Mouse (Mus musculus): ENCODE results near the gene Strip2. TPM values are rescaled to one million over a fixed set of nuclear protein-coding genes. Genes with fewer than 3 reads are reported as not detected.

Strip2 gene
- polyA plus RNA-seq, 1 experiment from 2014 or later, result 21.5 TPM

DNA sequence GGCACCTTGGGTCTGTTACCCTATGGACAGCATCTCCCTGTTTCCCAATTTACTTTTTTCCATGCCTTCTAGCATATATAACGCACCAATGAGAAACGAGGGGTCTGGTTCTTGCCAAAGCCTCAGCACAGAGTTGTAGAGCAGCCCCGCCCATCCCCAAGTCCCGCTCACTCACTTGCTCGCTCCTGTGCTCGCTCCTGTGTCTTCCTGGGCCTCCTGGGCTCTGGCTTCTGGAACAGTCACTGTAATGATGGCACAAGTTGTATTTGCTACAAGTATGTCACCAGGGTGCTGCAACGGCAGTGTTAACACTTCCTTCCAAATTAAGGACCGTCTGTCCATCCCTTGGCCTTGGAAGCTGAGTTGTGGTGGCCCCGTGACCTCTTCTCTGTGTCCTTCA lies 81.3 kb downstream of the Strip2 start:
- no peaks in the 10 kb centered on the region for H3K27me3 ChIP-seq (ENCODE audit: control insufficient read depth, insufficient read depth, low read length)
- no peak overlapping the region for H3K27ac ChIP-seq (ENCODE audit: low read depth, low read length)
- H3K36me3 ChIP-seq (ENCODE audit: control insufficient read depth, insufficient read depth, low read length), result no peaks in the 10 kb centered on the region
- no peaks in the 10 kb centered on the region for H3K4me1 ChIP-seq (ENCODE audit: control insufficient read depth, insufficient read depth, low read length)
- WGBS (ENCODE audit: insufficient replicate concordance), result 64% methylated on average over 9 of the region's 9 CpGs
- ATAC-seq (replicated peaks; ENCODE audit: insufficient number of reproducible peaks, low FRiP score, low TSS enrichment), result no peak
- no peaks in the 10 kb centered on the region for H3K9me3 ChIP-seq (replicated peaks; ENCODE audit: control insufficient read depth, low read length)
- H3K9ac ChIP-seq (ENCODE audit: low read depth, low read length), result no peak overlapping the region
- no peak overlapping the region for H3K4me3 ChIP-seq (ENCODE audit: low read depth, low read length)
- H3K4me2 ChIP-seq, result no peak overlapping the region

- 58% methylated on average over 4 of the region's 4 CpGs for WGBS (ENCODE audit: insufficient replicate concordance)
- H3K27me3 ChIP-seq (ENCODE audit: control insufficient read depth, insufficient read depth, low read length), result no peaks in the 10 kb centered on the region
These were observed 82.0 kb downstream of the Strip2 start for GRCm38 (mm10) chr6:29998771-29999170.

DNA sequence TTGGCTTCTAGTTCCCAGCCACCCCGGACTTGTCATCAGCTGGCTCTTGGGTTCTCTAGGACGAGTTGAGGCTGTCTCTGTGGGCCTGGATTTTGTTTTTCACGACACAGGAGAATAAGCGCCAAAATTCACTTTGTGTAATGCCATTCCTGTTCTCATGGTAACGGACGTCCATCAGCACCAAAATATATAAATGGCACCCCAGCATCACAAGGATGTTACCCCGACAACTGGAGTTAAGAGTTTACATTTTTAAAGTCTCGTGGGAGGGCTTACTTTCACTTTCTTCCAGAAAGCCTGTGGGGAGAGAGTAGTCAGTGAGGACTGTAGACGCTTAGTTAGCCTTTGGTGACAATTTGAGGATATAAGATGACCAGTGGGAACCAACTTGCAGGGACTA lies 85.8 kb downstream of the Strip2 start:
- no peaks in the 10 kb centered on the region for H3K36me3 ChIP-seq (ENCODE audit: control insufficient read depth, insufficient read depth, low read length)
- H3K4me3 ChIP-seq (ENCODE audit: low read depth, low read length), result no peak overlapping the region
- no peaks in the 10 kb centered on the region for H3K4me1 ChIP-seq (ENCODE audit: control insufficient read depth, insufficient read depth, low read length)
- no peaks in the 10 kb centered on the region for H3K9me3 ChIP-seq (replicated peaks; ENCODE audit: control insufficient read depth, low read length)
- no peak overlapping the region for H3K9ac ChIP-seq (ENCODE audit: low read depth, low read length)
- H3K4me2 ChIP-seq, result no peak overlapping the region
- no peaks in the 10 kb centered on the region for H3K27me3 ChIP-seq (ENCODE audit: control insufficient read depth, insufficient read depth, low read length)
- H3K27ac ChIP-seq (ENCODE audit: low read depth, low read length), result no peak overlapping the region
- ATAC-seq (replicated peaks; ENCODE audit: insufficient number of reproducible peaks, low FRiP score, low TSS enrichment), result no peak
- 69% methylated on average over 9 of the region's 9 CpGs for WGBS (ENCODE audit: insufficient replicate concordance)

More at GRCm38 (mm10) chr6:29998771-29999170, 82.0 kb downstream of the Strip2 start:
- Histone ChIP-seq H3K4me3 (ENCODE audit: low read depth, low read length) (no peak overlapping the region), H3K27ac (ENCODE audit: low read depth, low read length) (no peak overlapping the region), H3K9me3 (replicated peaks; ENCODE audit: control insufficient read depth, low read length) (no peaks in the 10 kb centered on the region), H3K9ac (ENCODE audit: low read depth, low read length) (no peak overlapping the region), H3K36me3 (ENCODE audit: control insufficient read depth, insufficient read depth, low read length) (no peaks in the 10 kb centered on the region), H3K4me2 (no peak overlapping the region), H3K4me1 (ENCODE audit: control insufficient read depth, insufficient read depth, low read length) (no peaks in the 10 kb centered on the region)
- ATAC-seq (replicated peaks; ENCODE audit: insufficient number of reproducible peaks, low FRiP score, low TSS enrichment), result no peak

GRCm38 (mm10) chr6:30005851-30006250 lies 89.0 kb downstream of the Strip2 start:
- no peak overlapping the region for H3K4me2 ChIP-seq
- WGBS (ENCODE audit: insufficient replicate concordance), result 100% methylated on average over 1 of the region's 1 CpGs
- no peaks in the 10 kb centered on the region for H3K27me3 ChIP-seq (ENCODE audit: control insufficient read depth, insufficient read depth, low read length)
- no peak overlapping the region for H3K27ac ChIP-seq (ENCODE audit: low read depth, low read length)
- no peaks in the 10 kb centered on the region for H3K9me3 ChIP-seq (replicated peaks; ENCODE audit: control insufficient read depth, low read length)
- H3K9ac ChIP-seq (ENCODE audit: low read depth, low read length), result no peak overlapping the region
- no peaks in the 10 kb centered on the region for H3K36me3 ChIP-seq (ENCODE audit: control insufficient read depth, insufficient read depth, low read length)
- no peaks in the 10 kb centered on the region for H3K4me1 ChIP-seq (ENCODE audit: control insufficient read depth, insufficient read depth, low read length)
- no peak overlapping the region for H3K4me3 ChIP-seq (ENCODE audit: low read depth, low read length)
- no peak for ATAC-seq (replicated peaks; ENCODE audit: insufficient number of reproducible peaks, low FRiP score, low TSS enrichment)

DNA sequence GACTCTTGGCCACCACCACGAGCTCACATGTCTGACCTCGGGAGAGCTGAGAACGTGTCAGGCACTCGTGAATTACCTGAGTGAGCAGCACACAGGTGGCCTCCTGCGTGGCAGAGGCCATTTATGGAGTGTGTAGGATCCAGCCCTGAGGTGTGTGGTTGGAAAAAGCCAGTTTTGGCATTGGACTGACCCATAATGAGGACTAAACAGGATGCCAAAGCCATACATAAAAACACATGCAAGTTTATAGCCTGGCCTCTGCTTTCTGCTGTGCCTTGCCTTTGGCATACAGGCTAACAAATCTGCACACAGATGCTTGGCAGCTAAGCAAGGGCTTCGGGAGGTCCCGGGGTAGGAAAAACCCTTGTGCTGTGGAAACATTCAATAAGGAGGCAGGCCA lies 92.4 kb downstream of the Strip2 start:
- H3K27me3 ChIP-seq (ENCODE audit: control insufficient read depth, insufficient read depth, low read length), result no peaks in the 10 kb centered on the region
- ATAC-seq (replicated peaks; ENCODE audit: insufficient number of reproducible peaks, low FRiP score, low TSS enrichment), result no peak
- H3K4me3 ChIP-seq (ENCODE audit: low read depth, low read length), result no peak overlapping the region
- no peak overlapping the region for H3K4me2 ChIP-seq
- H3K27ac ChIP-seq (ENCODE audit: low read depth, low read length), result no peak overlapping the region
- H3K4me1 ChIP-seq (ENCODE audit: control insufficient read depth, insufficient read depth, low read length), result 0 out of 2 replicates have a peak, but pooled peaks cover 2% of the 10 kb centered on the region
- no peaks in the 10 kb centered on the region for H3K9me3 ChIP-seq (replicated peaks; ENCODE audit: control insufficient read depth, low read length)
- H3K36me3 ChIP-seq (ENCODE audit: control insufficient read depth, insufficient read depth, low read length), result no peaks in the 10 kb centered on the region
- H3K9ac ChIP-seq (ENCODE audit: low read depth, low read length), result no peak overlapping the region
- 75% methylated on average over 7 of the region's 7 CpGs for WGBS (ENCODE audit: insufficient replicate concordance)

Small RNA genes within 50 kb of the gene (microRNA-seq; reads per million reads assigned to microRNA genes)
- gene Gm23049 (ENCODE audit: borderline number of aligned reads), result not detected

Other genes starting within 250 kb of the Strip2 start
- gene Tspan33, start 222.8 kb upstream of the Strip2 start, polyA plus RNA-seq (2014; fragmentation: Nextera tagmentation; extraction: Ambion mirVana), result 11.9 and 12.1 TPM in 2 replicates
- gene Smo, start 181.5 kb upstream of the Strip2 start, polyA plus RNA-seq (2014; fragmentation: Nextera tagmentation; extraction: Ambion mirVana), result 21.8 and 22.4 TPM in 2 replicates
- 9.9 and 11.6 TPM in 2 replicates for gene Ahcyl2, start 149.0 kb upstream of the Strip2 start, polyA plus RNA-seq (2014; fragmentation: Nextera tagmentation; extraction: Ambion mirVana)
- 40.0 and 44.5 TPM in 2 replicates for gene Nrf1, start 131.0 kb downstream of the Strip2 start, polyA plus RNA-seq (2014; fragmentation: Nextera tagmentation; extraction: Ambion mirVana)

Data from heart, embryonic 11.5 days (tissue).